Mouse (Mus musculus) small intestine, adult 2 months (tissue): ENCODE results near the gene Arhgap42. TPM values are rescaled to one million over a fixed set of nuclear protein-coding genes. Genes with fewer than 3 reads are reported as not detected.

Source experiments
- H3K27ac ChIP-seq: fragments of 200-500 bp; 2 replicates; pipeline ENCODE4 v1.5.1; 2012; ENCODE audit warnings: low read depth, low read length, control low read depth, inconsistent platforms; ENCODE audit not compliant: insufficient read depth
- H3K27me3 ChIP-seq: fragments of 200-500 bp; 2 replicates; pipeline ENCODE4 v1.6.1; 2012; ENCODE audit warnings: mild to moderate bottlenecking, moderate library complexity, low read length, inconsistent platforms; ENCODE audit not compliant: control insufficient read depth, insufficient read depth
- H3K36me3 ChIP-seq: fragments of 200-500 bp; 2 replicates; pipeline ENCODE4 v1.6.1; 2012; ENCODE audit warnings: mild to moderate bottlenecking, low read length, control low read depth, inconsistent platforms; ENCODE audit not compliant: control insufficient read depth, insufficient read depth
- H3K4me1 ChIP-seq: fragments of 200-500 bp; 2 replicates; pipeline ENCODE4 v1.6.1; 2012; ENCODE audit warnings: low read length, inconsistent platforms, mixed read lengths; ENCODE audit not compliant: control insufficient read depth, insufficient read depth, insufficient read length
- H3K4me3 ChIP-seq: fragments of 200-500 bp; 2 replicates; pipeline ENCODE4 v1.5.1; 2012; ENCODE audit warnings: low read depth, mild to moderate bottlenecking, control low read depth, inconsistent platforms, low read length, moderate library complexity
- CTCF ChIP-seq: fragments of 200-500 bp; IDR thresholded peaks from 2 replicates; pipeline ENCODE4 v1.5.1; 2012; ENCODE audit warnings: low read depth, mild to moderate bottlenecking, control low read depth, inconsistent platforms, low read length, moderate library complexity, mixed read lengths; ENCODE audit not compliant: insufficient replicate concordance, insufficient read length; ENCODE audit errors: extremely low read depth
- POLR2A ChIP-seq: fragments of 200-500 bp; IDR thresholded peaks from 2 replicates; pipeline ENCODE4 v1.6.1; 2012; ENCODE audit warnings: low read depth, mild to moderate bottlenecking, control low read depth, inconsistent platforms, low read length, moderate library complexity
- WGBS: fragments of 180-500 bp; shearing (Covaris S2); methylation state at CpG from one replicate; pipeline ENCODE4 v1.1.7; 2018; 5-methylcytosine and 5-hydroxymethylcytosine counted together
- polyA plus RNA-seq: library from polyadenylated mRNA; depleted of rRNA; stranded (reverse); fragments of >200 nt; gene quantifications from 2 replicates; pipeline ENCODE4 v1.2.3, GENCODE M21; 2012

The Arhgap42 gene
- polyA plus RNA-seq, 1 experiment, result 39.2 TPM

- WGBS, result 83% methylated on average over 5 of the region's 5 CpGs
- Histone ChIP-seq H3K4me1 (no peaks in the 10 kb centered on the region), H3K4me3 (no peak overlapping the region), H3K27me3 (no peaks in the 10 kb centered on the region), H3K27ac (no peak overlapping the region), H3K36me3 (no peaks in the 10 kb centered on the region)
- TF ChIP-seq CTCF (no peak), POLR2A (no peak)
These were observed 95.8 kb downstream of the Arhgap42 start for GRCm38 (mm10) chr9:9143102-9143501.

DNA sequence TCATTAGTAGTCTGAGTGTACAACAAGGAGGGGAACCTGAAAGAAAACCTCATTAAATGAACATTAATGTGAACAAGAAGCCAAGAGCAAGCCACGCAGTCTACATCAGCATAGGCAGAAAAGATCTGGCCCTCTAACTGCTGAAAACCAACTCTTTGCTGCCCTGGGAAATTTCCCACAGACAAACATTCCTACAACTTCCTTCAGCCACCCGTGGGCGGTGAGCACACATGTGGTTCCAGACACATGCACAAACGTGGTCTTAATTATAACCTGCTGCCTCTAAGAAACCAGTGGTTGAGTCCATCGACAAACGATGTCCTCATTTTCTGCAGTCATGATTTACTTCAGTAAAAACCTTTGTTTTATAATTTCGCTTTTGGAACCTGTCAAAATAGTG, 96.3 kb downstream of the Arhgap42 start:
- WGBS, result 82% methylated on average over 7 of the region's 7 CpGs
- Histone ChIP-seq H3K4me3 (no peak overlapping the region), H3K36me3 (no peaks in the 10 kb centered on the region), H3K4me1 (no peaks in the 10 kb centered on the region), H3K27ac (no peak overlapping the region), H3K27me3 (no peaks in the 10 kb centered on the region)
- TF ChIP-seq CTCF (no peak), POLR2A (no peak)

DNA sequence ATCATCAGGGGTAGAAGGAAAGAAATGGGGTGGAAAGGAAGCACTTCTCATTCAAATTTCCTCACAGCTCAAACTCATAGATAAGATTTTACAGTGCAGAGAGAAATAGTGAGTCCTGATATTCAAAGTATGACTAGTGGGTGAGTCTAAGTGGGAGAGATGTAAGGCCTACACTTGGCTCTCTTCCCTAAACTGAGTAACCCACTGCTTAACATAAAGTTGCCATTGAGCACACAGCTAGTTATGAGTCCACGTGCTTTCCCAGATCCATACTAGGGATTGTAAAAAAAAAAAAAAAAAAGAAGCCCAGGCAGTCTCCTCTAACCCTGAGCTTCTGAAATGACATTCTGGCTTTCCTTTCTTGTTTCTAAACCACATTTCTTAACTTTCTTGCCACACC, 96.8 kb downstream of the Arhgap42 start:
- no peak overlapping the region for H3K4me3 ChIP-seq
- TF ChIP-seq CTCF (no peak), POLR2A (no peak)
- H3K4me1 ChIP-seq, result no peaks in the 10 kb centered on the region
- H3K36me3 ChIP-seq, result no peaks in the 10 kb centered on the region
- no peak overlapping the region for H3K27ac ChIP-seq
- no peaks in the 10 kb centered on the region for H3K27me3 ChIP-seq
- 61% methylated on average over 1 of the region's 1 CpGs for WGBS

- Histone ChIP-seq H3K4me3 (no peak overlapping the region), H3K27me3 (no peaks in the 10 kb centered on the region), H3K36me3 (no peaks in the 10 kb centered on the region), H3K4me1 (peaks cover 11% of the 10 kb centered on the region; the same call in 1 of the 2 replicates), H3K27ac (no peak overlapping the region)
- WGBS, result 88% methylated on average over 4 of the region's 4 CpGs
- TF ChIP-seq POLR2A, result no peak
- TF ChIP-seq CTCF, result no peak
These were observed 109.8 kb downstream of the Arhgap42 start for GRCm38 (mm10) chr9:9128996-9129694.

GRCm38 (mm10) chr9:9127041-9127755, 111.7 kb downstream of the Arhgap42 start:
- Histone ChIP-seq H3K4me1 (peaks cover 11% of the 10 kb centered on the region; the same call in 1 of the 2 replicates), H3K4me3 (no peak overlapping the region), H3K36me3 (no peaks in the 10 kb centered on the region), H3K27ac (no peak overlapping the region), H3K27me3 (no peaks in the 10 kb centered on the region)
- TF ChIP-seq CTCF (no peak), POLR2A (no peak)
- WGBS, result 35% methylated on average over 4 of the region's 4 CpGs

- H3K4me1 ChIP-seq, result peaks cover 11% of the 10 kb centered on the region; the same call in 1 of the 2 replicates
- TF ChIP-seq POLR2A (no peak), CTCF (no peak)
- 75% methylated on average over 2 of the region's 2 CpGs for WGBS
- no peaks in the 10 kb centered on the region for H3K27me3 ChIP-seq
- no peaks in the 10 kb centered on the region for H3K36me3 ChIP-seq
- H3K4me3 ChIP-seq, result no peak overlapping the region
- no peak overlapping the region for H3K27ac ChIP-seq
These were observed 114.7 kb downstream of the Arhgap42 start for GRCm38 (mm10) chr9:9124156-9124555.

DNA sequence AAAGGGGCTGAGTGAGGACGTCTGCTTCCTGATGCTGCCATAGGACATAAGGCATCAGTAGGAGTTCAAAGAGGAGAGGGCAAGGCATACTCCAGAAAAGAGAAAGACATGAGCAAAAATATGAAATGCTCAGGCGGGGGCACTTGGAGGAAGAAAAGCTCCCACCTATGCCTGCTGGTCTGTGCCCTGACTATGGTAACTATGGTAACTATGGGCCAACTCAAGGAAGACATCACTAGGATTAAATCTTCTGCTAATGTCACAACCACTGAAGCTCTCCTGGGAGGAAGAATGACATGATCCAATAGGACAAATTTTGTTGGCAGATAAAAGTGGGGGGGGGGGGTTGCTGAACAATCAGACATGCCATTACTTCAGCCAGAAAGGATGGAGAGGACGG, 124.6 kb downstream of the Arhgap42 start:
- no peak for TF ChIP-seq CTCF
- TF ChIP-seq POLR2A, result no peak
- Histone ChIP-seq H3K27me3 (no peaks in the 10 kb centered on the region), H3K4me3 (no peak overlapping the region), H3K27ac (no peak overlapping the region), H3K36me3 (no peaks in the 10 kb centered on the region), H3K4me1 (no peaks in the 10 kb centered on the region)
- 86% methylated on average over 3 of the region's 3 CpGs for WGBS
